Mouse (Mus musculus) CD4-positive, CD25-positive, alpha-beta regulatory T cell, adult 4 months (primary cell): Measurements from ENCODE around the gene Npas1. TPM values are rescaled to one million over a fixed set of nuclear protein-coding genes. Genes with fewer than 3 reads are reported as not detected.

ENCODE experiments used
- ATAC-seq: one replicate; pipeline ENCODE4 v1.8.0; 2017
- polyA plus RNA-seq, 2 experiments: library from polyadenylated mRNA; unstranded; fragments of 100-300 nt; shearing (Covaris generic); gene quantifications; one replicate each; pipeline ENCODE4 v1.2.1; 2017

Gene Npas1
- polyA plus RNA-seq, 2 experiments from 2014 or later = not detected

GRCm38 (mm10) chr7:16468115-16468514, 9.4 kb downstream of the Npas1 start:
- no peak for ATAC-seq

DNA sequence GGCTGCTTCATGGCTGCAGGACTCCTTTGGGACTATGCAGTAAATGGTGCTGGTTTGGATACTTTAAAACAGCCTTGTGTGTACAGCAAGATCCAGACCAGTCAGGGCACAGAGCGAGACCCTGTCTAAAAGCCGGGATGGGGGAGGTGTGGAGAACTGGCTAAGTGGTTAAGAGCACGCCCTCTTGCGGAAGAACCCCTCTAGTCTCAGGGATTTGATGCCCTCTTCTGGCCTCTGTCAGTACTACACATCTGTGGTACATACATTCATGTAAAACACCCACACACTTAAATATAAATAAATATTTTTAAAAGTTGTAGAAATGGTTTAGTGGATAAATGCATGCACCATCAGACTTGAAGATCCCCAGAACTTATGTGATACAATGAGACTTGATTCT, 11.0 kb downstream of the Npas1 start:
- ATAC-seq = no peak

DNA sequence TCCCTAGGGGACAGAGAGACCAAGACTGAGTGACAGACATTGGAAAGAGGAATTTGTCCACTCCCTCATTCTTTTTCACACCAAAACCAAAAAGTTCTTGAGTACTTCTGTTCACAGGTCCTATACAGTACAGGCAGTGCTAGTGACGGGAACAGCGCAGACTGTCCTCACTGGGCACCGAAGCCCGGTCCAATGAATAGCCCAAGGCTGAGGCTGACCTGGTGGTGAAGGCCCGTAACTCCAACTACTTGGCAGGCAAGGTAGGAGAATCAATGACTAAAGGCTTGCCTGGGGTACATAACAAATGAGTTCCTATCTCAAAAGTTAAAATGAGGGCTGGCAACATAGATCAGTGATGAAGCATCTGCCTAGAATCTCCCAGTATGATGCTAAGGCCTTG, 12.0 kb downstream of the Npas1 start:
- ATAC-seq = no peak

GRCm38 (mm10) chr7:16465160-16465559, 12.4 kb downstream of the Npas1 start:
- ATAC-seq = peak; percentile 46

DNA sequence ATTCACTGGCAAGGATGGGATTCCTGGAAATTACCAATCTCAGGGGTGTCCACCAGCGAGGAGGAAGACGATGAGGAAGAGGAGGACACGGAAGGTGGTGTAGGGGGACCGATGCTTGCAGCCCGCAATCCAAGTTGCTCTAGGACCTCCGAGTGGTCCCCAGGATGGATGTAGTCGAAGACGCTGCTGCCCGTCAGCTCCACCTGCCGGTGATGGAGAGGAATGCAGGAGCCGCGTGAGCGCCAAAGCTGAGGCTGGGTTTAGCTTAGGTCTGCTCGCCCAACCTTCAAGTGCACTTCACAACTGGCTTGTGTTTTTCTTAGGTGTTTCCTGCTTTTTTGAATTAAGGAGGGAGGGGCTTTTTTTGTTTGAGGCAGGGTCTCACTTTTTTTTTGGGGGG, 14.3 kb downstream of the Npas1 start:
- peak; percentile 79 for ATAC-seq

- no peak for ATAC-seq
Measured at GRCm38 (mm10) chr7:16461705-16462104, 15.8 kb downstream of the Npas1 start.

- no peak for ATAC-seq
Measured at GRCm38 (mm10) chr7:16461151-16461550, 16.4 kb downstream of the Npas1 start.

DNA sequence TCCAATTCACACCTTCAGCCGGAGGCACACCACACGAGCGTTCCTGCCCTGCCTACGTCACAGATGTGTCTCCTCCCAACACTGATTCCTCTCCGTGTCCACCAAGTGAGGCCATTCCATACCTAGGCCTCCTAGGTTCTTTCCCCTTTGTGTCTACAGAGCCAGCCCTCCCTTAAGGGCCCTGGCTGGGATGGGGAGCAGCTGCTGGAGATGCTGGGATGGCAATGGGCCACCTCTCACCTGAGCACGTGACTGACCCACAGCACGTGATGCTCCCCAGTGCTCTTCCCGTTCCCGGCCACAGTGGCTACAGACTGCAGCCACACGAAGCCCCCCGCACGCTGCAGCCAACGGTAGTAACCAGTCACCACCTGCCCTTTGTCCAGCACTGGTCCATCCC, 17.0 kb downstream of the Npas1 start:
- no peak for ATAC-seq

DNA sequence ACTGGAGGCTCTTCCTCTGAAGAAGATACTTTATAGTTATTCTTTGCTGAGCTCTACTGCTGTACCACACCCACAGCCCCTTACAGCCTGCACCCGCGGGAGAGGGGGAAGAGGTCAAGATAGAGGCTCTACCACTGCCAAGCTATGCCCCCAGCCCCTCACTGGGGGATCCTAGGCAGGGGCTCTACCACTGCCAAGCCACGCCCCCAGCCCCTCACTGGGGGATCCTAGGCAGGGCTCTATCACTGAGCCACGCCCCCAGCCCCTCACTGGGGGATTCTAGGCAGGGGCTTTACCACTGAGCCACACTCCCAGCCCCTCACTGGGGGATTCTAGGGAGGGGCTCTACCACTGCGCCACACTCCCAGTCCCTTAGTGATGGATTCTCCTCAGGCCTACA, 21.2 kb downstream of the Npas1 start:
- no peak for ATAC-seq

GRCm38 (mm10) chr7:16455016-16455415, 22.5 kb downstream of the Npas1 start:
- no peak for ATAC-seq

DNA sequence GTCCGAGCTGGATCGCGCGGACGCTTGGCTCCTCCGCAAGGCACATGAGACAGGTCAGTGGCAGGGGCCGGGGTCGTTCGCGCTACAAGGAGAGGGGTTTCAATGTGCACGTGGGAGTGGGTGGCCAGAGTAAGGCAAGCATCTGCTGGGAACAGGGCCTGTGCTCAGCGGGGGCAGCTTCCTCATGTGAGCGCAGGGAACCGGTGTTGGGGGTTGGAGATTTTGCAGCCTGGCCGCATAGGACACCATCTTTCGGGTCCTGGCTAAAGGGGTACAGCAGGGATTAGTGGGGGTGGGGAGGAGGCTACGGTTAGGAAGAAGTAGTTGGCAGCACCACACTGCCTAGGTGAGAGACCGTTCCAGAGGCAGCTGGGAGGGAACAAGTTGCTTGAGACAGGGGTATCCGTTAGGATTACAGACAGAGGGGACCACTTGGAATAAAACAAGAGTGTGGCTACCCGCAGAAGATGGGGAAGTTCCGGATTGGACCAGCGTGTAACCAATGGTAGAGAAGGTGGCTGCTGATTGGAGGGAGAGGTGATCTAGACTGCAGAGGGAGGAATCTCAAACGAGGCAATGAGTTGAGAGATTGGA, 24.3 kb downstream of the Npas1 start:
- peak; percentile 27 for ATAC-seq

- peak; percentile 99 for ATAC-seq
Measured at GRCm38 (mm10) chr7:16452587-16453073, 24.9 kb downstream of the Npas1 start, which contains the start of gene Tmem160. TSS of gene Tmem160 (plus strand) at chr7:16452779.

- ATAC-seq = no peak
Measured at GRCm38 (mm10) chr7:16451656-16452055, 25.9 kb downstream of the Npas1 start.

- ATAC-seq = peak; percentile 61
Measured at GRCm38 (mm10) chr7:16441241-16441640, 36.3 kb downstream of the Npas1 start.

- no peak for ATAC-seq
Measured at GRCm38 (mm10) chr7:16435088-16435487, 42.4 kb downstream of the Npas1 start.

GRCm38 (mm10) chr7:16433352-16433971, 44.1 kb downstream of the Npas1 start:
- ATAC-seq = no peak

DNA sequence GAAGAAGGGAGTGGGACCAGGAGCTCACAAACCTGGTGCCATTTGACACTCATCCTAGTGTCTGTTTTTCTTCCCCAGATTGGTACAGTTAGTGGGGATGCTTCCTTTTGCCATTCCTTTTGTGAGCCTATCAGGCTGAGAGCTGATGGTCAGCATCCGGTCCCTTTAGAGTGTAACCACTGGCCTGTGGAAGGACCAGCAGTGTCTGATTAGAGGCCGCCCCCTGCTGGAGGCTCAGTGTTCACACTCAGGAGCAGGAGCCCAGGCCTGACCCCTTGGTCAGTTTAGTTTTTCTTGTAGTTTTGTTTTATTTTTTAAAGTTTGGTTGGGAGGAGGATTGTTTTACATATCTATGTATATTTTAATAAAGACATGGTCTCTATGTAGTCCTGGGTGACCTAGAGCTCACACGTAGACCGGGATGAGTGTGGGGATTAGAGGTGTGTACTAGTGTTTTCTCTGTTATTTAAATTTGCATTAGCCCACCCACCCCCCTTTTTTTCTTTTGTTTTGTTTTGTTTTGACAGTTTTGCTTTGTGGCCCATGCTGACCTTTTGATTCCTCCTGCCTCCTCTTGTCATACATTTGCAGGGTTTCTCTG, 51.3 kb downstream of the Npas1 start:
- peak; percentile 51 for ATAC-seq

GRCm38 (mm10) chr7:16425721-16426120, 51.8 kb downstream of the Npas1 start:
- no peak for ATAC-seq

GRCm38 (mm10) chr7:16423731-16424130, 53.8 kb downstream of the Npas1 start:
- no peak for ATAC-seq

- no peak for ATAC-seq
Measured at GRCm38 (mm10) chr7:16422222-16422856, 55.2 kb downstream of the Npas1 start.

GRCm38 (mm10) chr7:16420493-16421118, 56.9 kb downstream of the Npas1 start:
- no peak for ATAC-seq

DNA sequence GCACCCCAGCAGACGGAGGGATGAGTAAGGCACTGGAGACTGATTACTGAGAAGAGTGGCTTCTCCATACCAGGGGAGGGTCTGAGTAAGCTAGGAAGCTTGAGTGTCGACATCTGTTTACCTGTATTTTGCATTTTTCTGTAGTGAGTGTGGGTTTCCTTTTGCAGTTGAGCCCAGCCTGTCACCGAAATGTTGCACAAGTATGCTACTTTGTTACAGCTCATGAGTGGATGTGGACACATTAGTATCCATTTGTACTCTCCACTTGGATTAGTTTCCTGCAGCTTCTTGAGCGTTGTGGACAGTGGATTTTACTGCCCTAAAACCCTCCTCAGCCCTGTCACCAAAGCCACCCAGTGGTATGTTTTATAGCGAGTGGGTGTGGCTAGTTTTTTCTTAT, 58.8 kb downstream of the Npas1 start:
- ATAC-seq = no peak

GRCm38 (mm10) chr7:16417141-16417771, 60.3 kb downstream of the Npas1 start:
- no peak for ATAC-seq
